Mouse (Mus musculus) cerebellum, postnatal 10 days (tissue): ENCODE results near the gene Ifi207.
"Not testable (repeated sequence)": the region's sequence is repeated elsewhere in the genome, so short reads cannot be mapped to it uniquely, and the experiment has no call there.

ENCODE experiments used
- DNase-seq, 2 experiments: peaks; one replicate each; pipeline ENCODE4 v3.0.0; 2021; ENCODE audit warnings: mixed read lengths in 2 of 2

Ifi207 gene

GRCm38 (mm10) chr1:173741656-173742055, at the start of gene Ifi207:
Gene Ifi207, minus strand, starts transcription at chr1:173741747.
- no peak for DNase-seq

GRCm38 (mm10) chr1:173773457-173773856, 31.9 kb upstream of the Ifi207 start:
- DNase-seq: not testable (repeated sequence)

GRCm38 (mm10) chr1:173766848-173767617, 25.5 kb upstream of the Ifi207 start, which contains the start of gene Ifi204:
Gene Ifi204, minus strand, starts transcription at chr1:173766943.
- not testable (repeated sequence) for DNase-seq

GRCm38 (mm10) chr1:173760032-173760431, 18.5 kb upstream of the Ifi207 start:
- not testable (repeated sequence) for DNase-seq

- DNase-seq: no peak
These were observed 715 bp upstream of the Ifi207 start for GRCm38 (mm10) chr1:173742262-173742661.

GRCm38 (mm10) chr1:173740537-173740936, 1.0 kb downstream of the Ifi207 start:
- no peak for DNase-seq

- no peak for DNase-seq
These were observed 4.6 kb downstream of the Ifi207 start for GRCm38 (mm10) chr1:173736986-173737385.

- not testable (repeated sequence) for DNase-seq
These were observed 6.5 kb downstream of the Ifi207 start for GRCm38 (mm10) chr1:173735015-173735414.

GRCm38 (mm10) chr1:173733219-173733618, 8.3 kb downstream of the Ifi207 start:
- DNase-seq: peak; percentile 7 to 24

GRCm38 (mm10) chr1:173694270-173694669, 47.3 kb downstream of the Ifi207 start:
- no peak for DNase-seq

GRCm38 (mm10) chr1:173678605-173679004, 62.9 kb downstream of the Ifi207 start:
- not testable (repeated sequence) for DNase-seq

- DNase-seq: not testable (repeated sequence)
These were observed 68.0 kb downstream of the Ifi207 start, which contains the start of gene Ifi208 for GRCm38 (mm10) chr1:173673458-173674097. Gene Ifi208, plus strand, starts transcription at chr1:173673675.
